9 mouse cellular contexts compared by ENCODE assay signal in genomic region chr7:49764011-49764716, GRCm38 (mm10). TPM values are rescaled to one million over a fixed set of nuclear protein-coding genes. Genes with fewer than 3 reads are reported as not detected.
DNase-seq lines count a peak whose midpoint lies in the region; ATAC-seq lines count a peak whose summit lies in the region.
"Had no signal": no experiment of that assay in that cellular context is flagged by ENCODE, and none has a peak within 500 bp of the region (broad histone marks: within the 10 kb centered on the region; RNA-seq: fewer than 3 reads in every experiment).

No protein-coding gene starts in this region.

- H3K36me3 ChIP-seq in kidney, embryonic 16.5 days (ENCODE audit: insufficient read depth, low read length): no peaks in the 10 kb centered on the region

- no peak overlapping the region for H3K9ac ChIP-seq in kidney, embryonic 16.5 days (replicated peaks; ENCODE audit: low read length)

- H3K27ac ChIP-seq in kidney, embryonic 16.5 days (ENCODE audit: low read length): no peak overlapping the region

- 59% methylated on average over 10 of the region's 10 CpGs for WGBS in kidney, embryonic 16.5 days

- H3K9me3 ChIP-seq in kidney, embryonic 16.5 days (ENCODE audit: low read length): peaks cover 6% of the 10 kb centered on the region

- no peak overlapping the region for H3K4me2 ChIP-seq in kidney, embryonic 16.5 days (replicated peaks; ENCODE audit: low read depth, low read length)

- no peak overlapping the region for H3K4me3 ChIP-seq in kidney, embryonic 16.5 days (ENCODE audit: low read length)

- no peaks in the 10 kb centered on the region for H3K27me3 ChIP-seq in kidney, embryonic 16.5 days (ENCODE audit: insufficient read depth, low read length)

- peak; percentile 53 to 74 for DNase-seq in adrenal gland, adult (ENCODE audit: inconsistent age in 2 of 2, low spot score in 1 of 2)
- no peak for DNase-seq in adrenal gland, adult 18-20 months (ENCODE audit: low spot score in 2 of 2)
- peak; percentile 29 for DNase-seq in adipocyte (ENCODE audit: low spot score)
- DNase-seq in thymus, postnatal 36 days: no peak
- DNase-seq in lung, postnatal 10 days: no peak
- DNase-seq: heart, adult 18-20 months had no signal

- H3K4me1 ChIP-seq in kidney, embryonic 16.5 days (ENCODE audit: insufficient read depth, low read length): no peaks in the 10 kb centered on the region

- peak; percentile 78 for ATAC-seq in erythroid progenitor cell, adult 5-6 weeks (replicated peaks; ENCODE audit: low FRiP score, poor library complexity, severe bottlenecking)
- ATAC-seq in megakaryocyte progenitor cell, adult 5-6 weeks (replicated peaks; ENCODE audit: poor library complexity): peak; percentile 83
- no peak for ATAC-seq in kidney, embryonic 16.5 days (ENCODE audit: low FRiP score, low TSS enrichment)

RNA-seq across cellular contexts. Expression of gene Htatip2, which starts 5.2 kb away (rescaled TPM):
- 10 to 100 TPM; 32.6 to 34.4 TPM for total RNA-seq in adrenal gland, adult 18-20 months (2021)
- total RNA-seq in erythroid progenitor cell, adult 5-6 weeks (2015; ENCODE audit: low replicate concordance): 31.4 and 49.5 TPM in 2 replicates
- 37.7 and 51.5 TPM in 2 replicates for total RNA-seq in erythroid progenitor cell, adult 5-6 weeks (2017; ENCODE audit: low replicate concordance)
- 16.0 and 18.4 TPM in 2 replicates for total RNA-seq in megakaryocyte progenitor cell, adult 5-6 weeks (2015)
- 13.4 and 13.7 TPM in 2 replicates for total RNA-seq in megakaryocyte progenitor cell, adult 5-6 weeks (2017)
- polyA plus RNA-seq in kidney, embryonic 16.5 days (2015; fragmentation: Nextera tagmentation; extraction: Ambion mirVana): 9.4 and 11.2 TPM in 2 replicates

RNA-seq across cellular contexts. Expression of gene Prmt3, which starts 14.0 kb away (rescaled TPM):
- 10 to 100 TPM; 33.0 to 38.6 TPM for total RNA-seq in adrenal gland, adult 18-20 months (2021)
- total RNA-seq in erythroid progenitor cell, adult 5-6 weeks (2015; ENCODE audit: low replicate concordance): 10.8 and 26.4 TPM in 2 replicates
- total RNA-seq in erythroid progenitor cell, adult 5-6 weeks (2017; ENCODE audit: low replicate concordance): 5.6 and 11.0 TPM in 2 replicates
- 55.0 and 73.0 TPM in 2 replicates for total RNA-seq in megakaryocyte progenitor cell, adult 5-6 weeks (2015)
- total RNA-seq in megakaryocyte progenitor cell, adult 5-6 weeks (2017): 51.5 and 53.0 TPM in 2 replicates
- polyA plus RNA-seq in kidney, embryonic 16.5 days (2015; fragmentation: Nextera tagmentation; extraction: Ambion mirVana): 62.8 and 64.0 TPM in 2 replicates

Comparison
In these comparisons a context has a peak if more than half of its experiments do, and no peak if none do; other contexts are left out.
1. DNase-seq: peak in adrenal gland, adult (2 of 2) and adipocyte (single experiment); none in adrenal gland, adult 18-20 months (0 of 2), thymus, postnatal 36 days (0 of 2) and lung, postnatal 10 days (single experiment).